Comparison of ENCODE assay signal across 8 mouse cellular contexts in the genomic region with DNA sequence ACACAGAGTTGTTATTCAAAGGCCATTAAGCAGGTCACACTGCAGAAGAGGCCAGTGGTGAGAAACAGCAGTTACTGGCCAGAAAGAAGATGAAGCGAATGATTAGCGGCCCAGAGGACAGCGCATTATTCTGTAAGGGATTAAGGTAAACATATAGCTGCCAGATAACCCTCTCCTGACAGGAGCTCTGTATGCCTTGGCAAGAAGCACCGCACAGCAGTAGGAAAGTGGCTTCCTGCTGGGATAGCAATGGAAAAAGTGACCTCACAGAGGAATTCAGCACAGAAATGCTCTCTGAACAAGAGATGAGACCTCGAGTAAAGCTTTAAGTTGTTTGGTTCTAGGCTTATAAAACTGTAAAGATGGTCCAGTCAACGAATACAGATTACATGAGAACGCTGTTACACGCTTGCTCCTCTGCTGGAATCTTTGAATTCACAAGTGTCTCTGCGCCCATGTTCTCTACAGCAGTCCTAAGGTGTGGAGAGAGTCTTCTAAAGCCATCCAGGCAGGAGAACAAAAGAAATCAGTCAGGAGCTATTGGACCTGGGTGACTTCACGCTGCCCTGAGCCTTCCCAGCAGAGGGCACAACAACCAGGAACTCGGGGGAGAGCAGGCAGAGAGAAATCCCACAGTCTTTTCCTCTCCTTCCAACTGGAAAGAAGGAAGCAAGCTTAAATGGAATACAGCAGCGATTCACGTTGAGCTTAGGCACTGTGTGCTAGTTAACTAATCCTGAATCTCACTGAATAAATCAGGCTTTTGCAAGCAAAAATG. TPM values are rescaled to one million over a fixed set of nuclear protein-coding genes. Genes with fewer than 3 reads are reported as not detected.
DNase-seq lines count a peak whose midpoint lies in the region; ATAC-seq lines count a peak whose summit lies in the region.

No protein-coding gene starts in this region.

- H3K4me3 ChIP-seq in forebrain, embryonic 16.5 days (replicated peaks; ENCODE audit: low read length): no peak overlapping the region
- H3K4me3 ChIP-seq in forebrain, embryonic 15.5 days: no peak overlapping the region
- H3K4me3 ChIP-seq in midbrain, embryonic 13.5 days (replicated peaks): no peak overlapping the region
- H3K4me3 ChIP-seq in midbrain, embryonic 15.5 days: no peak overlapping the region

- H3K4me2 ChIP-seq in forebrain, embryonic 16.5 days (ENCODE audit: low read length): no peak overlapping the region
- no peak overlapping the region for H3K4me2 ChIP-seq in forebrain, embryonic 15.5 days (replicated peaks)
- H3K4me2 ChIP-seq in midbrain, embryonic 13.5 days (replicated peaks): no peak overlapping the region
- no peak overlapping the region for H3K4me2 ChIP-seq in midbrain, embryonic 15.5 days

- no peaks in the 10 kb centered on the region for H3K27me3 ChIP-seq in forebrain, embryonic 16.5 days (replicated peaks; ENCODE audit: control insufficient read depth, insufficient read depth, low read length)
- no peaks in the 10 kb centered on the region for H3K27me3 ChIP-seq in forebrain, embryonic 15.5 days
- no peaks in the 10 kb centered on the region for H3K27me3 ChIP-seq in midbrain, embryonic 13.5 days
- no peaks in the 10 kb centered on the region for H3K27me3 ChIP-seq in midbrain, embryonic 15.5 days (replicated peaks)

- no peak overlapping the region for H3K27ac ChIP-seq in forebrain, embryonic 16.5 days (ENCODE audit: low read length)
- no peak overlapping the region for H3K27ac ChIP-seq in forebrain, embryonic 15.5 days (replicated peaks)
- no peak overlapping the region for H3K27ac ChIP-seq in midbrain, embryonic 13.5 days
- no peak overlapping the region for H3K27ac ChIP-seq in midbrain, embryonic 15.5 days

- peak; percentile 31; the same call in 1 of the 2 replicates for ATAC-seq in forebrain, embryonic 16.5 days
- no peak for ATAC-seq in forebrain, embryonic 15.5 days (replicated peaks)
- peak; percentile 40; the same call in 1 of the 2 replicates for ATAC-seq in midbrain, embryonic 13.5 days
- ATAC-seq in midbrain, embryonic 15.5 days (replicated peaks): no peak

- peak; percentile 26 to 49 for DNase-seq in kidney, postnatal 4 days
- peak; percentile 2 for DNase-seq in yolk sac, embryonic 10.5 days (ENCODE audit: low spot score)
- DNase-seq in spleen, postnatal 4 days (ENCODE audit: low spot score in 2 of 2): no peak
- no peak for DNase-seq in adrenal gland, adult 2 months

- H3K9me3 ChIP-seq in forebrain, embryonic 16.5 days (ENCODE audit: control insufficient read depth, low read length): no peaks in the 10 kb centered on the region
- no peaks in the 10 kb centered on the region for H3K9me3 ChIP-seq in forebrain, embryonic 15.5 days
- no peaks in the 10 kb centered on the region for H3K9me3 ChIP-seq in midbrain, embryonic 13.5 days
- H3K9me3 ChIP-seq in midbrain, embryonic 15.5 days: no peaks in the 10 kb centered on the region

- WGBS in forebrain, embryonic 16.5 days: 52% methylated on average over 13 of the region's 13 CpGs
- WGBS in forebrain, embryonic 15.5 days: 49% methylated on average over 13 of the region's 13 CpGs
- 46% methylated on average over 13 of the region's 13 CpGs for WGBS in midbrain, embryonic 13.5 days
- 50% methylated on average over 13 of the region's 13 CpGs for WGBS in midbrain, embryonic 15.5 days

- H3K9ac ChIP-seq in forebrain, embryonic 16.5 days (replicated peaks; ENCODE audit: low read depth, low read length): no peak overlapping the region
- no peak overlapping the region for H3K9ac ChIP-seq in forebrain, embryonic 15.5 days (replicated peaks)
- no peak overlapping the region for H3K9ac ChIP-seq in midbrain, embryonic 13.5 days (replicated peaks)
- H3K9ac ChIP-seq in midbrain, embryonic 15.5 days: no peak overlapping the region

- H3K4me1 ChIP-seq in forebrain, embryonic 16.5 days (replicated peaks; ENCODE audit: control insufficient read depth, insufficient read depth, low read length): no peaks in the 10 kb centered on the region
- no peaks in the 10 kb centered on the region for H3K4me1 ChIP-seq in forebrain, embryonic 15.5 days
- peaks cover 4% of the 10 kb centered on the region for H3K4me1 ChIP-seq in midbrain, embryonic 13.5 days (replicated peaks)
- 0 out of 2 replicates have a peak, but pooled peaks cover 6% of the 10 kb centered on the region for H3K4me1 ChIP-seq in midbrain, embryonic 15.5 days

- no peaks in the 10 kb centered on the region for H3K36me3 ChIP-seq in forebrain, embryonic 16.5 days (ENCODE audit: control insufficient read depth, insufficient read depth)
- 0 out of 2 replicates have a peak, but pooled peaks cover 2% of the 10 kb centered on the region for H3K36me3 ChIP-seq in forebrain, embryonic 15.5 days
- H3K36me3 ChIP-seq in midbrain, embryonic 13.5 days: no peaks in the 10 kb centered on the region; the same call in 1 of the 2 replicates
- H3K36me3 ChIP-seq in midbrain, embryonic 15.5 days (replicated peaks): no peaks in the 10 kb centered on the region

RNA-seq across cellular contexts. Expression of a gene that starts 18.0 kb away (rescaled TPM):
- polyA plus RNA-seq in forebrain, embryonic 16.5 days (2015; fragmentation: Nextera tagmentation; extraction: Ambion mirVana): 38.5 and 42.3 TPM in 2 replicates
- 43.0 and 45.0 TPM in 2 replicates for polyA plus RNA-seq in forebrain, embryonic 15.5 days (2015; fragmentation: Nextera tagmentation; extraction: Ambion mirVana)
- 31.9 and 34.5 TPM in 2 replicates for polyA plus RNA-seq in midbrain, embryonic 13.5 days (2015; fragmentation: Nextera tagmentation; extraction: Ambion mirVana)
- 35.9 and 37.8 TPM in 2 replicates for polyA plus RNA-seq in midbrain, embryonic 15.5 days (2015; fragmentation: Nextera tagmentation; extraction: Ambion mirVana)
- total RNA-seq in adrenal gland, adult 2 months (2021): 10 to 100 TPM; 21.4 to 27.6 TPM
- polyA plus RNA-seq in adrenal gland, adult 2 months (2012; rRNA removed): 10.6 and 11.6 TPM in 2 replicates

RNA-seq across cellular contexts. Expression of a gene that starts 31.1 kb away (rescaled TPM):
- polyA plus RNA-seq in forebrain, embryonic 16.5 days (2015; fragmentation: Nextera tagmentation; extraction: Ambion mirVana): 2.4 and 2.8 TPM in 2 replicates
- polyA plus RNA-seq in forebrain, embryonic 15.5 days (2015; fragmentation: Nextera tagmentation; extraction: Ambion mirVana): 2.5 and 2.7 TPM in 2 replicates
- 2.2 and 2.3 TPM in 2 replicates for polyA plus RNA-seq in midbrain, embryonic 13.5 days (2015; fragmentation: Nextera tagmentation; extraction: Ambion mirVana)
- 4.1 and 4.6 TPM in 2 replicates for polyA plus RNA-seq in midbrain, embryonic 15.5 days (2015; fragmentation: Nextera tagmentation; extraction: Ambion mirVana)
- 1 to 10 TPM; 3.0 to 3.8 TPM for total RNA-seq in adrenal gland, adult 2 months (2021)
- polyA plus RNA-seq in adrenal gland, adult 2 months (2012; rRNA removed): 3.9 and 5.2 TPM in 2 replicates

Comparison
In these comparisons a context has a peak if more than half of its experiments do, and no peak if none do; other contexts are left out.
1. ATAC-seq: peak in forebrain, embryonic 16.5 days (single experiment) and midbrain, embryonic 13.5 days (single experiment); none in forebrain, embryonic 15.5 days (single experiment) and midbrain, embryonic 15.5 days (single experiment).
2. DNase-seq: peak in kidney, postnatal 4 days (2 of 2) and yolk sac, embryonic 10.5 days (single experiment); none in spleen, postnatal 4 days (0 of 2) and adrenal gland, adult 2 months (single experiment).